Mouse (Mus musculus) forebrain, embryonic 11.5 days (tissue): Measurements from ENCODE around the gene Pmf1. TPM values are rescaled to one million over a fixed set of nuclear protein-coding genes. Genes with fewer than 3 reads are reported as not detected.

Source experiments
- ATAC-seq: fragments of 200-750 bp; cut with Nextera tagmentation; replicated peaks from 2 replicates; pipeline ENCODE4 v1.8.0; 2017; ENCODE audit warnings: moderate TSS enrichment; ENCODE audit not compliant: low FRiP score
- DNase-seq: peaks from one replicate; pipeline ENCODE4 v3.0.0-alpha.2; 2017; ENCODE audit warnings: low spot score
- H3K27ac ChIP-seq: fragments of 300-500 bp; sonication (generic); 2 replicates; pipeline ENCODE4 v1.5.1; 2014; ENCODE audit warnings: low read depth, low read length
- H3K27me3 ChIP-seq: fragments of 300-500 bp; sonication (generic); 2 replicates; pipeline ENCODE4 v1.6.1; 2014; ENCODE audit warnings: mild to moderate bottlenecking, low read length, mixed read lengths; ENCODE audit not compliant: control insufficient read depth, insufficient read depth
- H3K36me3 ChIP-seq: fragments of 300-500 bp; sonication (generic); 2 replicates; pipeline ENCODE4 v1.6.1; 2014; ENCODE audit warnings: mild to moderate bottlenecking, low read length, moderate library complexity, mixed read lengths; ENCODE audit not compliant: control insufficient read depth, insufficient read depth
- H3K4me1 ChIP-seq: fragments of 300-500 bp; sonication (generic); replicated peaks from 2 replicates; pipeline ENCODE4 v1.6.1; 2014; ENCODE audit warnings: low read length, mixed read lengths; ENCODE audit not compliant: control insufficient read depth, insufficient read depth
- H3K4me2 ChIP-seq: fragments of 300-500 bp; sonication (generic); 2 replicates; pipeline ENCODE4 v1.6.1; 2014; ENCODE audit warnings: low read depth, mild to moderate bottlenecking, low read length, moderate library complexity, mixed read lengths; ENCODE audit not compliant: severe bottlenecking
- H3K4me3 ChIP-seq: fragments of 300-500 bp; sonication (generic); 2 replicates; pipeline ENCODE4 v1.5.1; 2014; ENCODE audit warnings: low read depth, low read length
- H3K9ac ChIP-seq: fragments of 300-500 bp; sonication (generic); 2 replicates; pipeline ENCODE4 v1.6.1; 2014; ENCODE audit warnings: low read length
- H3K9me3 ChIP-seq: fragments of 300-500 bp; sonication (generic); 2 replicates; pipeline ENCODE4 v1.6.1; 2016; ENCODE audit warnings: low read length, mixed read lengths; ENCODE audit not compliant: control insufficient read depth
- WGBS: fragments of 180-500 bp; shearing (Covaris S2); extraction: QIAGEN DNeasy Blood & Tissue Kit; methylation state at CpG from one replicate; pipeline ENCODE4 v1.1.7; 2014; 5-methylcytosine and 5-hydroxymethylcytosine counted together
- microRNA-seq: library from miRNA; unstranded; fragments of <30 nt; microRNA quantifications from one replicate; pipeline ENCODE4, GENCODE M21; 2016; ENCODE audit not compliant: insufficient number of aligned reads
- polyA plus RNA-seq: library from polyadenylated mRNA; unstranded; fragments of >200 nt; fragmentation: Nextera tagmentation; extraction: Ambion mirVana; gene quantifications from 2 replicates; pipeline ENCODE4 v1.2.1, GENCODE M21; 2014

The Pmf1 gene
- polyA plus RNA-seq, 1 experiment from 2014 or later: 141 TPM

- DNase-seq: peak; percentile 56
- H3K9ac ChIP-seq: no peak overlapping the region
- no peaks in the 10 kb centered on the region for H3K9me3 ChIP-seq
- H3K27ac ChIP-seq: no peak overlapping the region
- no peak for ATAC-seq
- H3K4me1 ChIP-seq: no peaks in the 10 kb centered on the region; the same call in 1 of the 2 replicates
- H3K36me3 ChIP-seq: peaks cover 19% of the 10 kb centered on the region
- no peak overlapping the region for H3K4me3 ChIP-seq
- H3K27me3 ChIP-seq: peaks cover 13% of the 10 kb centered on the region
- no peak overlapping the region for H3K4me2 ChIP-seq
- WGBS: 85% methylated on average over 6 of the region's 6 CpGs
Measured at GRCm38 (mm10) chr3:88361096-88361495, 49.0 kb downstream of the Pmf1 start.

GRCm38 (mm10) chr3:88359989-88360388 is 50.1 kb downstream of the Pmf1 start:
- ATAC-seq (no peak), DNase-seq (no peak)
- Histone ChIP-seq H3K36me3 (peaks cover 23% of the 10 kb centered on the region), H3K9me3 (no peaks in the 10 kb centered on the region), H3K27me3 (peaks cover 4% of the 10 kb centered on the region; the same call in 1 of the 2 replicates), H3K27ac (no peak overlapping the region), H3K4me3 (no peak overlapping the region), H3K9ac (no peak overlapping the region; the same call in 1 of the 2 replicates), H3K4me2 (no peak overlapping the region), H3K4me1 (no peaks in the 10 kb centered on the region; the same call in 1 of the 2 replicates)
- 65% methylated on average over 3 of the region's 3 CpGs for WGBS

- Histone ChIP-seq H3K4me3 (no peak overlapping the region), H3K9ac (no peak overlapping the region; the same call in 1 of the 2 replicates), H3K4me2 (no peak overlapping the region), H3K9me3 (no peaks in the 10 kb centered on the region), H3K27me3 (peaks cover 1% of the 10 kb centered on the region; the same call in 1 of the 2 replicates), H3K36me3 (peaks cover 26% of the 10 kb centered on the region), H3K4me1 (no peaks in the 10 kb centered on the region; the same call in 1 of the 2 replicates), H3K27ac (no peak overlapping the region)
- DNase-seq (no peak), ATAC-seq (no peak)
- 72% methylated on average over 5 of the region's 5 CpGs for WGBS
Measured at GRCm38 (mm10) chr3:88359584-88359983, 50.5 kb downstream of the Pmf1 start.

- no peak for DNase-seq
- WGBS: 97% methylated on average over 8 of the region's 8 CpGs
- Histone ChIP-seq H3K4me1 (no peaks in the 10 kb centered on the region), H3K9ac (no peak overlapping the region), H3K9me3 (no peaks in the 10 kb centered on the region), H3K4me3 (no peak overlapping the region), H3K27ac (no peak overlapping the region), H3K4me2 (no peak overlapping the region), H3K36me3 (peaks cover 41% of the 10 kb centered on the region), H3K27me3 (no peaks in the 10 kb centered on the region)
- no peak for ATAC-seq
Measured at GRCm38 (mm10) chr3:88354396-88355165, 55.5 kb downstream of the Pmf1 start.

DNA sequence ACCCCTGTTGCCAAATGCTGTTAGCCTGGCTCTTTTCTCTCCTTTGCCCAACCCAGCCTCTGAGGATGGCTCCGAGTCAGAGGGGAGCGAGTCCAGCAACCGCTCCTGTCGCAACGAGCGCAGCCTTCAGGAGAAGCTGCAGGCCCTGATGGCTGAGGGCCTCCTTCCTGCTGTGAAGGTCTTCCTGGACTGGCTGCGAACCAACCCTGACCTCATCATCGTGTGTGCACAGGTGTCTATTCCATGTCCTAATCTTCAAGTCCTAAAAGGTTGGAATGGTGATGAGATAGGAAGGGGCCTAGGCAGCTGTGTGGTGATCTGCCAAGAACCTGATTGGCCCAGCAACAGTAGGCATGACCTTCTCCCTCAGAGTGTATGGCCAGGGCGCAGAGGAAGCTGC is 57.2 kb downstream of the Pmf1 start:
- H3K27me3 ChIP-seq: no peaks in the 10 kb centered on the region
- no peaks in the 10 kb centered on the region for H3K9me3 ChIP-seq
- no peak overlapping the region for H3K9ac ChIP-seq
- ATAC-seq: no peak
- no peak for DNase-seq
- no peak overlapping the region for H3K27ac ChIP-seq
- H3K4me3 ChIP-seq: no peak overlapping the region
- H3K4me2 ChIP-seq: no peak overlapping the region
- WGBS: 96% methylated on average over 9 of the region's 9 CpGs
- H3K36me3 ChIP-seq: peaks cover 42% of the 10 kb centered on the region
- H3K4me1 ChIP-seq: no peaks in the 10 kb centered on the region

- Histone ChIP-seq H3K4me1 (no peaks in the 10 kb centered on the region), H3K27ac (no peak overlapping the region), H3K9me3 (no peaks in the 10 kb centered on the region), H3K9ac (no peak overlapping the region), H3K36me3 (peaks cover 46% of the 10 kb centered on the region), H3K4me3 (no peak overlapping the region), H3K27me3 (no peaks in the 10 kb centered on the region), H3K4me2 (no peak overlapping the region)
- no peak for DNase-seq
- WGBS: 95% methylated on average over 13 of the region's 13 CpGs
- no peak for ATAC-seq
Measured at GRCm38 (mm10) chr3:88350732-88351131, 59.4 kb downstream of the Pmf1 start.

Small RNA genes within 50 kb of the gene (microRNA-seq; reads per million reads assigned to microRNA genes)
- not detected for gene Mir7011

Other genes with a start within 250 kb of the Pmf1 start
- gene Rhbg, start 155.6 kb downstream of the Pmf1 start, polyA plus RNA-seq: 0.36 TPM in 1 of 2 replicates, not detected in the other
- gene Gm38392, start 123.1 kb downstream of the Pmf1 start, polyA plus RNA-seq: 0.16 TPM in 1 of 2 replicates, not detected in the other
- 10.4 and 12.2 TPM in 2 replicates for gene Tsacc, start 113.3 kb downstream of the Pmf1 start, polyA plus RNA-seq
- 725 and 780 TPM in 2 replicates for gene Cct3, start 113.2 kb downstream of the Pmf1 start, polyA plus RNA-seq
- 77.2 and 87.2 TPM in 2 replicates for gene Glmp, start 85.3 kb downstream of the Pmf1 start, polyA plus RNA-seq
- 1.6 and 2.7 TPM in 2 replicates for gene Tmem79, start 74.2 kb downstream of the Pmf1 start, polyA plus RNA-seq
- 70.6 and 75.4 TPM in 2 replicates for gene Smg5, start 74.1 kb downstream of the Pmf1 start, polyA plus RNA-seq
- gene Paqr6, start 45.7 kb downstream of the Pmf1 start, polyA plus RNA-seq: 1.1 and 1.2 TPM in 2 replicates
- not detected in 2 replicates for gene Bglap3, start 37.6 kb downstream of the Pmf1 start, polyA plus RNA-seq
- gene Bglap2, start 31.6 kb downstream of the Pmf1 start, polyA plus RNA-seq: not detected in 2 replicates
- not detected in 2 replicates for gene Bglap, start 25.9 kb downstream of the Pmf1 start, polyA plus RNA-seq
- 22.6 and 23.1 TPM in 2 replicates for gene Slc25a44, start 14.8 kb upstream of the Pmf1 start, polyA plus RNA-seq
- 9.3 and 10.3 TPM in 2 replicates for gene Sema4a, start 50.9 kb upstream of the Pmf1 start, polyA plus RNA-seq
- gene Lmna, start 99.6 kb upstream of the Pmf1 start, polyA plus RNA-seq: 19.4 and 20.4 TPM in 2 replicates
- 44.4 and 46.2 TPM in 2 replicates for gene Mex3a, start 122.1 kb upstream of the Pmf1 start, polyA plus RNA-seq
- 0.43 and 1.1 TPM in 2 replicates for gene Rab25, start 138.0 kb upstream of the Pmf1 start, polyA plus RNA-seq
- 89.3 and 96.0 TPM in 2 replicates for gene Lamtor2, start 142.7 kb upstream of the Pmf1 start, polyA plus RNA-seq
- 89.2 and 95.0 TPM in 2 replicates for gene Ubqln4, start 143.4 kb upstream of the Pmf1 start, polyA plus RNA-seq
- gene Ssr2, start 165.5 kb upstream of the Pmf1 start, polyA plus RNA-seq: 142 and 148 TPM in 2 replicates
- gene Arhgef2, start 195.6 kb upstream of the Pmf1 start, polyA plus RNA-seq: 118 and 123 TPM in 2 replicates
- gene Rxfp4, start 242.8 kb upstream of the Pmf1 start, polyA plus RNA-seq: not detected in 2 replicates